Comparison of ENCODE assay signal across 23 mouse cellular contexts in genomic region chr12:29965016-29965415, GRCm38 (mm10). TPM values are rescaled to one million over a fixed set of nuclear protein-coding genes. Genes with fewer than 3 reads are reported as not detected.
DNase-seq lines count a peak whose midpoint lies in the region; ATAC-seq and TF ChIP-seq lines count a peak whose summit lies in the region.
"Had no signal": no experiment of that assay in that cellular context is flagged by ENCODE, and none has a peak within 500 bp of the region (broad histone marks: within the 10 kb centered on the region; RNA-seq: fewer than 3 reads in every experiment).

No protein-coding gene starts in this region.

- TF ChIP-seq CTCF in lung, adult 2 months (IDR thresholded peaks at IDR 0.05; ENCODE audit: insufficient read depth, low read length), result no peak

- no peak overlapping the region for H3K9ac ChIP-seq in embryonic facial prominence, embryonic 13.5 days
- no peak overlapping the region for H3K9ac ChIP-seq in heart, embryonic 15.5 days
- H3K9ac ChIP-seq in lung, embryonic 15.5 days, result no peak overlapping the region
- H3K9ac ChIP-seq: embryonic facial prominence, embryonic 12.5 days; forebrain, embryonic 12.5 days; forebrain, embryonic 15.5 days; hindbrain, embryonic 15.5 days had no signal

- H3K4me2 ChIP-seq in embryonic facial prominence, embryonic 13.5 days, result no peak overlapping the region
- H3K4me2 ChIP-seq in heart, embryonic 15.5 days, result no peak overlapping the region
- no peak overlapping the region for H3K4me2 ChIP-seq in lung, embryonic 15.5 days
- H3K4me2 ChIP-seq: embryonic facial prominence, embryonic 12.5 days; forebrain, embryonic 12.5 days; forebrain, embryonic 15.5 days; heart, embryonic 11.5 days; hindbrain, embryonic 15.5 days had no signal

- no peaks in the 10 kb centered on the region for H3K9me3 ChIP-seq in embryonic facial prominence, embryonic 13.5 days
- no peaks in the 10 kb centered on the region for H3K9me3 ChIP-seq in embryonic facial prominence, embryonic 10.5 days
- no peaks in the 10 kb centered on the region for H3K9me3 ChIP-seq in heart, embryonic 15.5 days (replicated peaks)
- no peaks in the 10 kb centered on the region for H3K9me3 ChIP-seq in lung, embryonic 15.5 days
- H3K9me3 ChIP-seq: embryonic facial prominence, embryonic 12.5 days; forebrain, embryonic 12.5 days; forebrain, embryonic 15.5 days; hindbrain, embryonic 15.5 days had no signal

- TF ChIP-seq POLR2A in lung, adult 2 months (IDR thresholded peaks at IDR 0.05; ENCODE audit: borderline replicate concordance, extremely low read depth, low read depth, low read length), result no peak

- peaks cover 13% of the 10 kb centered on the region; the same call in 1 of the 2 replicates for H3K36me3 ChIP-seq in embryonic facial prominence, embryonic 13.5 days
- H3K36me3 ChIP-seq in embryonic facial prominence, embryonic 10.5 days (replicated peaks), result peaks cover 41% of the 10 kb centered on the region
- H3K36me3 ChIP-seq in heart, embryonic 15.5 days, result no peaks in the 10 kb centered on the region
- 0 out of 2 replicates have a peak, but pooled peaks cover 4% of the 10 kb centered on the region for H3K36me3 ChIP-seq in lung, embryonic 15.5 days
- H3K36me3 ChIP-seq: forebrain, embryonic 15.5 days had no signal

- H3K4me3 ChIP-seq in embryonic facial prominence, embryonic 13.5 days, result no peak overlapping the region
- no peak overlapping the region for H3K4me3 ChIP-seq in embryonic facial prominence, embryonic 10.5 days
- H3K4me3 ChIP-seq in heart, embryonic 15.5 days, result no peak overlapping the region
- no peak overlapping the region for H3K4me3 ChIP-seq in lung, embryonic 15.5 days
- H3K4me3 ChIP-seq in lung, adult 2 months (replicated peaks; ENCODE audit: extremely low read depth, low read depth, low read length), result no peak overlapping the region
- H3K4me3 ChIP-seq: embryonic facial prominence, embryonic 12.5 days; erythroblast, embryonic 14.5 days; forebrain, embryonic 12.5 days; forebrain, embryonic 15.5 days; hindbrain, embryonic 15.5 days had no signal

- H3K27ac ChIP-seq in embryonic facial prominence, embryonic 13.5 days, result peak overlapping the region; percentile 13; the same call in 1 of the 2 replicates
- H3K27ac ChIP-seq in embryonic facial prominence, embryonic 10.5 days (replicated peaks), result no peak overlapping the region
- 0 out of 2 replicates have a peak overlapping the region, but pooled peaks have one; percentile 19 for H3K27ac ChIP-seq in heart, embryonic 15.5 days
- peak overlapping the region; percentile 24; the same call in 1 of the 2 replicates for H3K27ac ChIP-seq in lung, embryonic 15.5 days
- H3K27ac ChIP-seq: embryonic facial prominence, embryonic 12.5 days; forebrain, embryonic 12.5 days; forebrain, embryonic 15.5 days; hindbrain, embryonic 15.5 days had no signal

- DNase-seq in embryonic facial prominence, embryonic 10.5 days (ENCODE audit: low spot score), result no peak
- DNase-seq in heart, postnatal 25 days (ENCODE audit: low spot score), result no peak
- no peak for DNase-seq in lung, adult 2 months
- peak; percentile 50 for DNase-seq in lung, postnatal 25 days (ENCODE audit: low spot score)
- DNase-seq in testis, postnatal 14 days (ENCODE audit: low spot score), result no peak
- DNase-seq: adrenal gland, postnatal 10 days; adrenal gland, postnatal 36 days; cerebellum, adult 18-20 months; cerebellum, adult 9-10 months; cerebellum, postnatal 14 days; gastrocnemius, postnatal 14 days; heart, adult 11 months; heart, postnatal 14 days had no signal

- intact Hi-C loops in heart, postnatal 25 days (cut with DNase I), result no loop called here

- H3K4me1 ChIP-seq in embryonic facial prominence, embryonic 13.5 days, result peaks cover 30% of the 10 kb centered on the region
- peaks cover 14% of the 10 kb centered on the region for H3K4me1 ChIP-seq in embryonic facial prominence, embryonic 10.5 days
- peaks cover 27% of the 10 kb centered on the region for H3K4me1 ChIP-seq in heart, embryonic 15.5 days (replicated peaks)
- H3K4me1 ChIP-seq in lung, embryonic 15.5 days, result peaks cover 4% of the 10 kb centered on the region
- peaks cover 12% of the 10 kb centered on the region for H3K4me1 ChIP-seq in lung, adult 2 months (ENCODE audit: control insufficient read depth, insufficient read depth, low read length)

- no peaks in the 10 kb centered on the region for H3K27me3 ChIP-seq in embryonic facial prominence, embryonic 13.5 days
- no peaks in the 10 kb centered on the region for H3K27me3 ChIP-seq in embryonic facial prominence, embryonic 10.5 days (replicated peaks; ENCODE audit: low read depth, poor library complexity, severe bottlenecking)
- H3K27me3 ChIP-seq in heart, embryonic 15.5 days, result no peaks in the 10 kb centered on the region
- no peaks in the 10 kb centered on the region for H3K27me3 ChIP-seq in lung, embryonic 15.5 days
- H3K27me3 ChIP-seq: embryonic facial prominence, embryonic 12.5 days; forebrain, embryonic 12.5 days; forebrain, embryonic 15.5 days; hindbrain, embryonic 15.5 days; Patski had no signal

- ATAC-seq in embryonic facial prominence, embryonic 13.5 days (ENCODE audit: insufficient number of reproducible peaks, insufficient read depth, low FRiP score, low TSS enrichment, low read depth), result no peak
- ATAC-seq in heart, embryonic 15.5 days (replicated peaks; ENCODE audit: insufficient number of reproducible peaks, insufficient read depth, low FRiP score, low read depth), result no peak
- no peak for ATAC-seq in lung, embryonic 15.5 days (ENCODE audit: borderline replicate concordance, extremely low read depth, low FRiP score, low TSS enrichment)
- ATAC-seq: forebrain, embryonic 15.5 days; Patski had no signal

- 87% methylated on average over 6 of the region's 6 CpGs for WGBS in embryonic facial prominence, embryonic 13.5 days
- 94% methylated on average over 6 of the region's 6 CpGs for WGBS in embryonic facial prominence, embryonic 10.5 days
- 80% methylated on average over 6 of the region's 6 CpGs for WGBS in heart, embryonic 15.5 days
- WGBS in lung, embryonic 15.5 days, result 67% methylated on average over 6 of the region's 6 CpGs
- WGBS in lung, adult 2 months, result 79% methylated on average over 6 of the region's 6 CpGs

RNA-seq across cellular contexts. Expression of gene Pxdn, which starts 27.6 kb away (rescaled TPM):
- 90.1 and 112 TPM in 2 replicates for polyA plus RNA-seq in embryonic facial prominence, embryonic 13.5 days (2015; fragmentation: Nextera tagmentation; extraction: Ambion mirVana)
- polyA plus RNA-seq in embryonic facial prominence, embryonic 10.5 days (2016; fragmentation: Nextera tagmentation; extraction: Ambion mirVana), result 113 and 118 TPM in 2 replicates
- 60.0 and 78.0 TPM in 2 replicates for polyA plus RNA-seq in heart, embryonic 15.5 days (2015; fragmentation: Nextera tagmentation; extraction: Ambion mirVana)
- 10 to 100 TPM; 62.2 to 65.1 TPM for total RNA-seq in heart, postnatal 25 days (2021)
- polyA plus RNA-seq in lung, embryonic 15.5 days (2015; fragmentation: Nextera tagmentation; extraction: Ambion mirVana), result 92.0 and 95.3 TPM in 2 replicates
- polyA plus RNA-seq in lung, adult 2 months (2012; rRNA removed), result 154 and 186 TPM in 2 replicates
- polyA plus RNA-seq: erythroblast, embryonic 14.5 days had no signal
